Mouse (Mus musculus): ENCODE measurements around the gene Faap24.

GRCm38 (mm10) chr7:35376623-35377022 lies 20.0 kb downstream of the Faap24 start:
- TF ChIP-seq CTCF (IDR thresholded peaks at IDR 0.05; ENCODE audit: borderline replicate concordance, insufficient read depth, low read depth, low read length) = no peak
- TF ChIP-seq POLR2A (IDR thresholded peaks at IDR 0.05; ENCODE audit: borderline replicate concordance, insufficient read depth, low read length) = no peak
